Mouse (Mus musculus) cerebellum, adult 18-20 months (tissue): ENCODE data around the gene Gnb5.
"Not testable (repeated sequence)": the region's sequence is repeated elsewhere in the genome, so short reads cannot be mapped to it uniquely, and the experiment has no call there.

Experiments
- DNase-seq, 2 experiments: peaks; one replicate each; pipeline ENCODE4 v3.0.0; 2021

The Gnb5 gene

DNA sequence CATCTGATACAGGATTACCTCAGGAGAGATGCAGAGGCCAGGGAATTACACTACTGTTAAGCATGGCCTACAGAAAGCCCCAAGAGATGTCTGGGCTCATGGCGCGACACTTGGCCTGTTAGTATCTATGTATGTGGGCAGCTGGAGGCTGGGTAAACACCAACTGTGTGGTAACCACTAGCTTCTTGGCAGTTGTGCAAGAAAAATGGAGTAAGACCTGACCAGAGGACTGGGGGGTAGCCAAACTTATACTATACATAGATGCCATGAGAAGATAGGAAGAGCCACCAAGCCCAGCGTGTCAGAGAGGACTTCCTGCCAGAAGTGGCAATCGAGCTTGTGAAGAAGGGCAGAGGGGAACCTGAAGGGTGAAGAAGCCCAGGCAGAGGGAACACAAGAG lies 56.1 kb downstream of the Gnb5 start:
- no peak for DNase-seq

DNA sequence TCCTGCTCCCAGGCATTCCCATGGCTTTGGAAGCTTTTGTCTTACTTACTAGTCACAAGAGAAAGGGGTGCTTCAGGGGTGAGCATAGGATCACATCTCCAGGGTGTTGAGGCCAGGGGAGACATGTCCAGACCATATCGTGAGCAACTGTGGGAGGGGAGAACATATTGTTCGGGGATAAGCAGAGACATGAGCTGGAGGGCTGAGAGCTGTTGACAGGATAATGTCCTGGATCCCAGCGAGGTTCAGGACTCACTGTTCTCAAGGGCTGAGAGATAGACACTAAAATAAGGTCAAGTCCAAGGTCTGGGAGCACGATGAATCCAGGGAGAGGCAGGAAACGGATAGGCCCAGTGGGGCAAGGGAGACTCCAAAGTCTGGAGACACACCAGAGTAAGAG lies 56.9 kb downstream of the Gnb5 start:
- DNase-seq: no peak

DNA sequence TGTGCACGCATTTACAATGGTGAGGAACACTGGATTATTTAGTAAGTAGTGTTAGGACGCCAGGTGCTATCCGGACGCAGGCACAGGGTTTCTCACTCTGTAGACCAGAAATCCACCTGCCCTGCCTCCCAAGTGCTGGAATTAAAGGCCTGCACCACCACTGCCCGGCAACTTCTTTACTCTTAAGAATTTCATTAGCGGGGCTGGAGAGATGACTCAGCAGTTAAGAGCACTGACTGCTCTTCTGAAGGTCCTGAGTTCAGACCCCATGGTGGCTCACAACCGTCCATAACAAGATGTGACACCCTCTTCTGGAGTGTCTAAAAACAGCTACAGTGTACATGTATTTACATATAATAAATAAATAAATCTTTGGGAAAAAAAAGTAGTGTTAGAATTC lies 57.6 kb downstream of the Gnb5 start:
- DNase-seq: not testable (repeated sequence)

DNA sequence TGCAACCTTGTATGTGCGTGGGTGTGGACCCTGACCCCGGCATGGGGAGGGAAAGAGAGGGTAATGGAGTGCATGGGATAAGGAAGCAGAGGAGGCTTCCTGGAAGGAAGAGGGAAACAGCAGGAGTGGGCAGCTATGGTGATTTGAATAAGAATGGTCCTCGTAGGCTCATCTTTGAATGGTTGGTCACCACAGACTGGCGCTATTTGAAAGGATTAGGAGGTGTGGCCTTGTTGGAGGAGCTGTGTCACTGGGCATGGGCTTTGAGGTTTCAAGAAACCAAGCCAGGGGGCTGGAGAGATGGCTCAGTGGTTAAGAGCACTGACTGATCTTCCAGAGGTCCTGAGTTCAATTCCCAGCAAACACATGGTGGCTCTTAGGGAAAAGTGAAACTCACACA lies 59.1 kb downstream of the Gnb5 start:
- DNase-seq: no peak

DNA sequence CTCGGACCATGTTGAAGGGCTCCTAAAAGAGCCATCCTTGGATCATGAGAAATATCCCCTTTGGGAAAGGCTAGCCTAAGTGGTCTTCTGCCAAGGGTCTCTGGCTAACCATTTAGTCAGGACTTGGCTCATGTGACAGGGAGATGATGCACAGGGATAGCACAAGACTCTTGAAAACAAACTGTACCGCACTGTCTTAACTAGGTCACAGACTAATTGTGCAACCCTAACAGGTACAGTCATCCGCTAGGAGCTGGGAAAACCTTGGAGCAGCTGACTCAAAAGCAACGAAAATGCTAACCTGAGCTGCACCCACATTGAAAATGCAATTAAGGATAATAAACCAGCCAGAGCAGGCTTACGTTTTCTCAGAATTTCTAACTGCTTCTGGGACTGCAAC lies 60.1 kb downstream of the Gnb5 start:
- no peak for DNase-seq

DNA sequence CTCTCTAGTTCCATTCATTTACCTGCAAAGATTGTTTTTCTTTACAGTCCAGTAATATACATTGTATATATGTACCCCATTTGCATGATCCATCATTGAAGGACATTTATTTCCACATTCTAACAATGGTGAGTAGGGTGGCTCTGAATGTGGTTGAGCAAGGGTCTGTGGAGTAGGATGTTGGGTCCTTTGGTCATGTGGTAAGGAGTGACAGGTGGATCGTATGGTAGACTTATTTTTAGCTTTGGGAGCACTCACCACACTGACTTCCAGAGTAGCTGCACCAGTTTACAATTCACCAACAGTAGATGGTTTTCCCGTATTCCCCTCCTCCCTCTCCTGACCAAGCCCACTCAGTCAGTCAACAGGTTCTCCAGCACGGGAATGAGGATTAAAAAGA lies 62.7 kb downstream of the Gnb5 start:
- no peak for DNase-seq

DNA sequence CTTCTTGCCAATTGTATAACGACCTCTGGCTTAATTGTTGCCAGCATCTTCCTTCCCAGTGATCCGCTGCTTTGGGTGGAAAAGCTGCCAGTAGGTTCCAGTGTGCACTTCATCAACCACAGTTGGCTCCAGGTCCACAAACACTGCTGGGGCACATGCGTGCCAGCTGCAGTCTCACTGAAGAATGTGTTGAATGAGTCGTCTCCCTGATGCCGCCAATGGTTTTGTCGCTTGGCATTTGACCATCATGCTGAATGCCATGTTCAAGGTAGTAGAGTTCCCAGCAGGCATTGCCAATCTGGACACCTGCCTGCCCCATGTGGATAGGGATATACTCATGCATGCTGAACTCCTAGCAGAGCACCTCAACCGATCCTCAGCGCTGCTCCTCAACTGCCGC lies 69.5 kb downstream of the Gnb5 start:
- peak; percentile 21 to 41 for DNase-seq

DNA sequence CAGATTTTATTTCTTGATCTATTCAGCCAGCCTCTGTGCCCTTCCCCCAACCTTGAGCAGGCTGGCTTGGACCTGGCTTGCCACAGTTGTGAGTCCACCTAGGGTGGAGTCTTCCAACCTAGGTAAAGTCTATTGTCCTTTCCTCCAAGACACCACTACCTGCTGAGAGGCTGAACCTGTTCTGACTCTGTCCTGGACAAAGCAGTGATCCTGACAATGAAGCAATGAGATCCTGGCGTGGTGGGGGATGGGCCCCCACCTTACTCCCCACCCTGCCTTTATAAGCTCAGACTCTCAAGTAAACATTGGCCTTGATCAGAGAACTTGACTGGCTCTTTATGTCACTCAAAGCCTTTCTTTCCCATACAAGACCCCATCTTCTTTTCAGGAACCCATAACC lies 70.3 kb downstream of the Gnb5 start:
- no peak for DNase-seq

DNA sequence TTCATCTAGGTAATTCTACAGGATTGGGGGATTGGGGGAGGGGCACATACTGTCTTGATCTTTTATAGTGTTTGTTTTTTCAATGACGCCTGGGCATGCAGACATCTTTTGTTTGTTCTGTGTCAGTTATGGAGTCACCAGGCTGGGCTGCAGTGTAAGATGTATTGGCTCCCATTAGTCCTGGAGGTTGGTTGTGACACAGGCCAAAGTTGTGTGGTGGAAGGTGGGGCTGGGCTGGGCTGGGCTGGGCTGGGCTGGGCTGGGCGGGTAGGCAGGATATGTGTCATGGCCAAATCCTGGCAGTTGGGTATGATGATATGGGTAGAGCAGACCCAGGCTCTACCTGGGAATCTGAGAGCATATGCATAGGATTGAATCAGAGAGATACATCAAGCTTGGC lies 72.7 kb downstream of the Gnb5 start:
- no peak for DNase-seq

DNA sequence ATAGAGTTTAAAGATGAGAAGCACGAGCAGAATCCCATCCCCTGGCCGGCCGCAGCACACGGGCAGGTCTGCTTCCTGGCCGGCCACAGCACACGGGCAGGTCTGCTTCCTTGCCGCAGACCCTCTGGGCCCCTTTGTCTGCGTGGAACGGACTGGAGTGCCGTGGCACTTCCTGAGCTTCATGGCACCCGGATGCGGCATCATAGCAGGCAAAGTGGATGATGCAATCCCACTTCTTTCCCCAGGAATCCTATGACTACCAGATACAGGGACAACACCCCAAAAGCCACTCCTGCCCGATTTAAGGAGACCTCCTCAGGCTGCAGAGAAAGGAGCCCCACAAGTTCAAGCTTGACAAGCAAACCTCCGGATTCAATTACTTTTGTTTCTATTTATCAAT lies 76.7 kb downstream of the Gnb5 start:
- no peak for DNase-seq

DNA sequence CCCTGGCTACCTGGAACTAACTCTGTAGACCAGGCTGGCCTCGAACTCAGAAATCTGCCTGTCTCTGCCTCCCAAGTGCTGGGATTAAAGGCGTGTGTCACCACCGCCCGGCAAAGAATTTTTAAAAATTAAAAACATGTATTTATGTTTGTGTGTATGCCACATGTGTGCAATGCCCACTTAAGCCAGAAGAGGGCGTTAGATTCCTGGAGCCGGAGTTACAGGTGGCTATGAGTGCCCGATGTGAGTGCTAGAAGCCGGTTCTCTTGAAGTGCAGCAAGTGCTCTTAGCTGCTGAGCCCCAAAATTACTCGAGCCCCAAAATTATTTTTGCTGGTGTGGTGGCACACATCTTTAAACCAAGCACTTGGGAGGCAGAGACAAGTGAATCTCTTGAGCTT lies 77.7 kb downstream of the Gnb5 start:
- DNase-seq: no peak

DNA sequence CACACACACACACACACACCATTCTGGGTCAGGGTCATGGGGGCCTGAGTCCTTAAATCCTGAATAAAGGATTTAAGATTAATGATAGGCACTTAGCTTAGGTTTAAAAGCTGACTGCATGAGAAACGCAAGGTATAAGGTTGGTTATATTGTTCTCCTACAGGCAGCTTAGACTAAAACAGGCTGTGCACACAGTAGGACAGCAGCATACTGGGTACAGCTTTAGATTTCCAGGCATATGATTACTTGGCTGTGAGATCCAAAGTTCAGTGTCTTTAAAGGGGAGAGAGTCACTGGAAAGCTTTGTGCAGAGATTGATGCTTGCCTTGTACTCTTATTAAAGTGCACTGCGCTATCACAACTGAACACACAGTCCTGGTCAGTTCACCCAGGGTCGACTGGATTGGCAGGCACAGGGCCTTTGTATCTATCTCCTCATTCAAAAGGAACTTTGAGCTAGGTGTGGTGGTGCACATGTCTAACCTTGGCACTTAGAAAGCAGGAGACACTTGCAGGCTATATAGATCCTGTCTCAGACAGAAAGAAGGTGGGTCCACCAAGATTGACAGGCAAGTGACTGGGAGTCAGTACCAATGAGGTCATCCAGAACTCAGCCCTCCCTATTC lies 78.4 kb downstream of the Gnb5 start:
- no peak for DNase-seq

DNA sequence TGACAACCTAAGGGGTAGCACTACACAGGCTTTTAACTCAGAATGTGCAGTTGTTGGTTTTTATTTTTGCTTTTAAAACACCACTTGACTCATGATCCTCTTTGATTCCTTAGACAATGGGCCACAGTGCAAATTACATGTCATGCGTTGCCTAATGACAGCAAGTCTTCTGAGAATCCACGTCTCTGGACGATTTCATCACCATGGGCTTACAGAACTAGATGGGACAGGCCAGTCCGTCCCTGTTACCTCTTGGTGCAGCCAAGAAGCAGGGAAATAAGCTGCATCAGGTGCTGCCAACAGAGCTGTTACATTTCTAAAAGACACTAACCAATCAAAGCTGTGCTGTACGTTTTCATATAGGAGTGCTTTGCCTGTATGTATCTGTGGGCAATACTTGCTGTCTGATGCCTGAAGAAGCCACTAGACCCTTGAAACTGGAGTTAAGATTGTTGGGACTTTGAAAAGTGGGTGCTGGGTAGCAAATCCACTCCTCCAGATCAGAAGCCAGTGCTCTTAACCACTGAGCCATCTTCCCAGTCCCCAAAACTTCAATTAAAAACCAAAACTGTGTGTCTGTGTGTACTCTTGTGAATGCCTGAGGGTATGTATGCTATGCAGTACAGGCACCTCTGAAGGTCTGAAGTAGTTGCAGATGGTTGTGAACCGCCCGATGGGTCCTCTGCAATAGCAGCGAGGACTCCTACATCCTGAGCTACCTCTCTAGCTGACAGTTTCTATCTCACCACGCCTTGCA lies 79.3 kb downstream of the Gnb5 start:
- no peak for DNase-seq

DNA sequence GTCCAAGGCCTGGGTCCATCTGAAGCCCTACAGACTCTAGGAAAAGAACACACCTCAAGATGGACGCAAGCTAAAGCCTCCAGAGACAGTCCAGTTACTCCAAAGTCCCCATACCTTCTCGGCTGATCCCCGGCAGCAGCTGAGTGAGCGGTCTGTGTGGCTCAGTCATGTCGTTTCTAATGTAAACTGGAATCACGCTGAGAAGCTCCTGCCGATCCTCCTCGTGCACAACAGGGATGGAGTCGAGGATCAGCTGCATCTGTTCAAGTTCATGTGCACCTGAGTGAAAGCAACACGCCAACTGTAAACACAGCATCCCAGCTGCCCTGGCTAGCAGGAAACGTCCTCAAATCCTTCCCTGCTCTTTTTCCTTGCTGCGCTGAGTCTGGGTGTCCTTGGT lies 87.2 kb downstream of the Gnb5 start:
- DNase-seq: no peak
